Mouse (Mus musculus): Measurements from ENCODE around the gene Psg27. TPM values are rescaled to one million over a fixed set of nuclear protein-coding genes. Genes with fewer than 3 reads are reported as not detected.
"Not testable (repeated sequence)": the region's sequence is repeated elsewhere in the genome, so short reads cannot be mapped to it uniquely, and the experiment has no call there.

Psg27 gene
- not detected in 2 replicates for total RNA-seq (2021)
- long read RNA-seq, experiment 1 = 0 reads
- long read RNA-seq, experiment 2 = 0 reads

DNA sequence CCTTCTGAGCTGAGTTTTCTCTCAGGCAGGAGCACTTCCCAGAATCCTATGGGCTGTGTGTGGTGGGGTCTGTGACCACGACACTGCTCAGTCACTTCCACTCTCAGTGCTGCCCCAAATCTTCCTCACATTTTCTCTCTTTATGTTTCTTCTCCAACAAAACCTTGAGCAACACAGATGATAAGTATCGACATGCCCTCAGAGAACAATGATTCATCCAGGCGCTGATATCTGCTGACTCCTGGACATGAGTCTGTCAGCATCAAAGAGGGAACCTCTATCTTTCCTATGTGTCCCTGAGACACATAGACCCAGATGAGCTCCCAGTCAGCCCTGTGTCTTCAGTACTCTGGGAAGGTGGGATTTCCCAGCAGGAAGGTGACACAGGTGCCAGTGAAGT is at the start of gene Psg27:
Psg27 (minus strand) TSS at position 101 of the 400 bp plus-strand sequence.
- no peak for DNase-seq

DNA sequence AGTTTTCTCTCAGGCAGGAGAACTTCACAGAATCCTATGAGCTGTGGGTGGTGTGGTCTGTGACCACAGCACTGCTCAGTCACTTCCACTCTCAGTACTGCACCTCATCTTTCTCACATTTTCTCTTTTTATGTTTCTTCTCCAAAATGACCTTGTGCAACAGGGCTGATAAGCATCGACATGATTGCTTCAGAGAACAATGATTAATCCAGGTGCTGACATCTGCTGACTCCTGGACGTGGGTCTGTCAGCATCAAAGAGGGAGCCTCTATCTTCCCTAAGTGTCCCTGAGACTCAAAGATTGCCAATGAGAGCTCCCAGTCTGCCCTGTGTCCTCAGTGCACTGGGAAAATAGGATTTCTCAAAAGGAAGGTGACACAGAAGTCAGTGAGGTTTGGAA is 49.3 kb upstream of the Psg27 start, which contains the start of gene Psg23:
Psg23 (minus strand) TSS at position 101 of the 400 bp plus-strand sequence.
- DNase-seq = not testable (repeated sequence)

DNA sequence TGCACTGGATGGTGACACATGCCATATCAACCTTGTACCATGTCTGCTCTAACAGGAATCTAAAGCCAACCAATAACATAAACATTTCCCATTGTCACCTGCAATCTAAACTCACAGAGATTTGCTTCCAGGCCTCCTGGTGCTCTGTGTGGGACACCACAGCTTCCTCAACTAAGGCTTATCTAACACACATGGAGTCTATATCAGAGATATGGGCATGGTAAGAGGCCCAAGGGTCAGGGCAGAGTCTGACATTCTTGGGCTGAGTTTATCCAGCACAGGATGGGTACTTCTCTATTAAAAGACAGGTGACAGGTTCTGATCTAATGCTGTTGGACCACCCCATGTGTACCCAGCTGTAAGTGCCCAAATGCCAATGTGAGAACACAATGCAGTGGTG is 7.3 kb downstream of the Psg27 start:
- DNase-seq = no peak

DNA sequence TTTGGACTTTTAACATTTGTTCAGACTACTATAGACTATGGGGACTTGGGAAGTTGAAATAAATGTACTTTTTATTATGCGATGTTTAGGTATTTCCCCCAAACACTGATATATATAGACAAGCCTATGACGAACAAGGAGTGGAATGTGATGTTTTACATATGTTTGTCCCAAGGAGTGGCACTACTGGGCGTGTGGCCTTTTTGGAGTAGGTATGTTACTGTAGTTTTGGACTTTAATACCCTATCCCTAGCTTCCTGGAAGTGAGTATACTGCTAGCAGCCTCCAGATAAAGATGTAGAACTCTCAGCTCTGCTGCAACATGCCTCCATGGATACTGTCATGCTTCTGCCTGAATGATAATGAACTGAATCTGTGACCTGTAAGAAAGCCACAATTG is 11.4 kb downstream of the Psg27 start:
- DNase-seq = not testable (repeated sequence)

DNA sequence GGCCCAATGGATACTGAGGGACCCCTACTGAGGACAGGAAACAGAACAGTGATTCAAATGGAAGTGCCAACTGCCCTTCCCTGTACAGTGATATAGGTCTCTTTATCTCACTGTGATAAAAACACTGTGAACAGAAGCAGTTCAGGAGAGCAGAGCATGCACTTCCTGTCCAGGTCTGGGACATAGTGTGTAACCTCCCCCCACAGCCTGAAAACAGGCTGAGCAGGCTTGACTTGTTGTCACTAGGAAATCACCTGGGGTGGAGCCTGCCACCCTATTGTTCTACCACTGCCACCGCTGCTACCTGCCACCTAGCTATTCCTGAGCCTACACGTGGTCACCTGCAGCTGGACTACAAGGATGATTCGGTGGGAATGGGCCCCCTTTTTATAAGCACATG is 33.7 kb downstream of the Psg27 start:
- no peak for DNase-seq

DNA sequence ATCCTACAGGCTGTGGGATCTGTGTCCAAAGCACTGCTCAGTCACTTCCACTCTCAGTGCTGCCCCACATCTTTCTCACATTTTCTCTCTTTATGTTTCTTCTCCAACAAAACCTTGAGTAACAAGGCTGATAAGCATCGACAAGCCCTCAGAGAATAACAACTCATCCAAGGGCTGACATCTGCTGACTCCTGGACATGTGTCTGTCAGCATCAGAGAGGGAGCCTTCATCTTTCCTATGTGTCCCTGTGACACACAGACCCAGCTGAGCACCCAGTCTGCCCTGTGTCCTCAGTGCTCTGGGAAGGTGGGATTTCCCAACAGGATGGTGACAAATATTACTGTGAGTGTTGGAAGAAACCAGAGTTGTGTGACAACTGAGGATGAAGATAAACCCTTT is 34.9 kb downstream of the Psg27 start, which contains the start of gene Psg25:
Psg25 (minus strand) TSS at position 101 of the 400 bp plus-strand sequence.
- DNase-seq = no peak

DNA sequence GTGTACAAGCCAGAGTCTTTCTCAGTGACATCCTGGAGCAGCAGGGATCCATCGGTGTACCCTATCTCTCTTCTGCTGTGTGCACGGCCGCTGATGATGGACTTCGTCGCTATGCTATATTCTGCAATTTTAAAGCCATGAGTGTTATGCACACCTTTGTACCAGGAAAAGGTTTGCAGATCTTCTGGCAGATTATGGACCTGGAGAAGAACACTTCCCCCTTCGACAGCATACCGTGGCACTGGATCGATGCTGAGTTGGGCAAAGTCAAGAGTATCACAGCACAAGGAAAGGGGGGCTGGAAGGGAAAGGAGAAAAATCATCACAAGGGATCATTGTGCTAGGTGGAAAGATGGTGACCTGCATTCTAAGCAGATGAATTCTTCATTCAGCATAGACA is 42.4 kb downstream of the Psg27 start:
- DNase-seq = no peak

DNA sequence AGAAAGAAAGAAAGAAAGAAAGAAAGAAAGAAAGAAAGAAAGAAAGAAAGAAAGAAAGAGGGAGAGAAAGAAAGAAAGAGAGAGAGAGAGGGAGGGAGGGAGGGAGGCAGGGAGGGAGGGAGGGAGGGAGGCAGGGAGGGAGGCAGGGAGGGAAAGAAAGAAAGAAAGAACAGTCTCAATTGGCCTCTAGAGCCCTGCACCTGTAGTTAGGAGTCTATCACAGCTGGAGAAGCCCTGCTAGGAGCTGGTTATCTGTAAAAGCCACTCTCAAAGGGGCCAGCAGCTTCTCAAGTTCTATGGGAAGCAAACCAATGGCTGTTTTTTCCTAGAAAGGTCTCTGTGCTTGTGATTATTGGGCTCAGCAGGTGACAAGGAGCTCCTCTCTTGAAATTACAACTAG is 54.3 kb downstream of the Psg27 start:
- DNase-seq = not testable (repeated sequence)

DNA sequence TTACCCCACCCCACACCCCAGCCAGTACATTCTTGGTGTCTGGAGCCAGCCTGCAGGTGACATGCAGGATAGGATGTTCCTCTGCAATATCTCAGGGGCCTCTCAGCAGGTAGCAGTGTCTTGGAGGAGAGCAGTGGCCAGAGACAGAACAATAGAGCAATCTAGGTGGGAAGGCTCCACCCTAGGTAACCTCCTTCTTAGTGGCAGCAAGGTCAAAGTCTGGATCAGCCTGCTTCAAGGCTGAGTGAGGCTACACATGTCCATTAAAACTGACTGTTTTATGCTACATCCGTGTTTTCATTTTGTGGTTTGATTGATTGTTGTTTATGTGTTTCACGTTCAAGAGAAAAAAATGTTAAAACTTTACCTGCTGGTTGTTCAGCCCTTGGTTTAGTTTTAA is 54.7 kb downstream of the Psg27 start:
- not testable (repeated sequence) for DNase-seq

DNA sequence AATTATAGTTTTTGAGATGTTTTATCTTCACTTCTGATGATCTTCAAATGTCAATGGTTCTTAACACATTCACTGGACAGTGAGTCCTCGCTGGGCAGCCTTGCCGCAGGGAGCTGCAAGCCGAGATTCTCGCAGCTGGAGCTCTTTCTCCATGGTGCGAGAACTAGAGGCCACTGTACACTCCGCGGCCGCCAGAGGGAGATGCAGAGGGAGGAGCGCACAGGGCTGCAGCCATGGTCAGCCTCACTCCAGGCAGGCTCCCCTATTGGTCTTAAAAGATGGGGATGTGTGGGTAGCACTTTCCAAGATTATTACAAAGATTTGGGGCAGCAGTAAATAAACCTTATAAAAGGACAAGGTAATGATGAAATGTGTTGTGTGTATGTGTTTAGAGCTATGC is 55.6 kb downstream of the Psg27 start:
- DNase-seq = peak; percentile 6

Other genes starting within 250 kb of the Psg27 start
- not detected in 2 replicates for gene Psg18, start 212.3 kb downstream of the Psg27 start, total RNA-seq (2021)
- gene Psg28, start 135.3 kb downstream of the Psg27 start, total RNA-seq (2021) = not detected in 2 replicates
- gene Psg26, start 83.1 kb downstream of the Psg27 start, total RNA-seq (2021) = not detected in 2 replicates
- gene Psg25, start 35.0 kb downstream of the Psg27 start, total RNA-seq (2021) = not detected in 2 replicates
- gene Psg23, start 49.2 kb upstream of the Psg27 start, total RNA-seq (2021) = not detected in 2 replicates
- not detected in 2 replicates for gene Psg21, start 89.4 kb upstream of the Psg27 start, total RNA-seq (2021)
- gene Psg20, start 118.9 kb upstream of the Psg27 start, total RNA-seq (2021) = not detected in 2 replicates
- gene Psg22, start 150.8 kb upstream of the Psg27 start, total RNA-seq (2021) = not detected in 2 replicates
- gene Psg19, start 231.2 kb upstream of the Psg27 start, total RNA-seq (2021) = not detected in 2 replicates

All from adrenal gland, postnatal 14 days (tissue).